Mouse (Mus musculus): ENCODE data around the gene Iqschfp. TPM values are rescaled to one million over a fixed set of nuclear protein-coding genes. Genes with fewer than 3 reads are reported as not detected.

Iqschfp gene
- polyA plus RNA-seq, 1 experiment from 2014 or later, result not detected

GRCm38 (mm10) chr3:68589220-68589840 lies 697.3 kb downstream of the Iqschfp start:
- WGBS, result 77% methylated on average over 9 of the region's 9 CpGs
- H3K4me1 ChIP-seq, result peaks cover 57% of the 10 kb centered on the region
- no peaks in the 10 kb centered on the region for H3K36me3 ChIP-seq
- H3K9ac ChIP-seq, result no peak overlapping the region
- no peak for ATAC-seq (replicated peaks; ENCODE audit: low FRiP score)
- H3K9me3 ChIP-seq (replicated peaks), result no peaks in the 10 kb centered on the region
- no peak overlapping the region for H3K4me2 ChIP-seq
- H3K27me3 ChIP-seq, result no peaks in the 10 kb centered on the region
- no peak overlapping the region for H3K27ac ChIP-seq
- no peak overlapping the region for H3K4me3 ChIP-seq (replicated peaks)

- WGBS, result 54% methylated on average over 8 of the region's 8 CpGs
- Histone ChIP-seq H3K4me3 (replicated peaks) (no peak overlapping the region), H3K4me1 (peaks cover 58% of the 10 kb centered on the region), H3K9me3 (replicated peaks) (no peaks in the 10 kb centered on the region), H3K4me2 (no peak overlapping the region), H3K27ac (no peak overlapping the region), H3K9ac (no peak overlapping the region), H3K36me3 (no peaks in the 10 kb centered on the region), H3K27me3 (no peaks in the 10 kb centered on the region)
- ATAC-seq (replicated peaks; ENCODE audit: low FRiP score), result no peak
Observed at GRCm38 (mm10) chr3:68590436-68590835, 698.4 kb downstream of the Iqschfp start.

GRCm38 (mm10) chr3:68592575-68592974 lies 700.5 kb downstream of the Iqschfp start:
- no peak for ATAC-seq (replicated peaks; ENCODE audit: low FRiP score)
- H3K9ac ChIP-seq, result no peak overlapping the region
- H3K9me3 ChIP-seq (replicated peaks), result no peaks in the 10 kb centered on the region
- H3K4me2 ChIP-seq, result no peak overlapping the region
- H3K4me3 ChIP-seq (replicated peaks), result no peak overlapping the region
- WGBS, result 59% methylated on average over 10 of the region's 10 CpGs
- H3K36me3 ChIP-seq, result no peaks in the 10 kb centered on the region
- peak overlapping the region; percentile 43 for H3K27ac ChIP-seq
- peaks cover 48% of the 10 kb centered on the region for H3K4me1 ChIP-seq
- no peaks in the 10 kb centered on the region for H3K27me3 ChIP-seq

- Histone ChIP-seq H3K9me3 (replicated peaks) (no peaks in the 10 kb centered on the region), H3K4me1 (peaks cover 41% of the 10 kb centered on the region), H3K4me2 (no peak overlapping the region), H3K27me3 (no peaks in the 10 kb centered on the region), H3K4me3 (replicated peaks) (no peak overlapping the region), H3K27ac (peak overlapping the region; percentile 43; the same call in 1 of the 2 replicates), H3K36me3 (no peaks in the 10 kb centered on the region), H3K9ac (no peak overlapping the region)
- ATAC-seq (replicated peaks; ENCODE audit: low FRiP score), result no peak
- 68% methylated on average over 12 of the region's 12 CpGs for WGBS
Observed at GRCm38 (mm10) chr3:68593073-68593867, 701.2 kb downstream of the Iqschfp start.

GRCm38 (mm10) chr3:68595316-68595925 lies 703.4 kb downstream of the Iqschfp start:
- Histone ChIP-seq H3K27me3 (no peaks in the 10 kb centered on the region), H3K4me1 (peaks cover 35% of the 10 kb centered on the region), H3K27ac (peak overlapping the region; percentile 34), H3K4me2 (no peak overlapping the region), H3K4me3 (replicated peaks) (no peak overlapping the region), H3K9ac (no peak overlapping the region), H3K36me3 (no peaks in the 10 kb centered on the region), H3K9me3 (replicated peaks) (no peaks in the 10 kb centered on the region)
- ATAC-seq (replicated peaks; ENCODE audit: low FRiP score), result peak; percentile 46; the same call in 1 of the 2 replicates
- WGBS, result 57% methylated on average over 10 of the region's 10 CpGs

GRCm38 (mm10) chr3:68596938-68597337 lies 704.9 kb downstream of the Iqschfp start:
- Histone ChIP-seq H3K4me3 (replicated peaks) (no peak overlapping the region), H3K4me1 (peaks cover 24% of the 10 kb centered on the region), H3K9me3 (replicated peaks) (no peaks in the 10 kb centered on the region), H3K4me2 (no peak overlapping the region), H3K27ac (no peak overlapping the region), H3K27me3 (no peaks in the 10 kb centered on the region), H3K9ac (no peak overlapping the region), H3K36me3 (no peaks in the 10 kb centered on the region)
- ATAC-seq (replicated peaks; ENCODE audit: low FRiP score), result no peak
- 90% methylated on average over 4 of the region's 4 CpGs for whole genome bisulfite sequencing

- no peak overlapping the region for H3K4me3 ChIP-seq (replicated peaks)
- H3K4me1 ChIP-seq, result no peaks in the 10 kb centered on the region
- H3K4me2 ChIP-seq, result no peak overlapping the region
- no peak overlapping the region for H3K27ac ChIP-seq
- no peak overlapping the region for H3K9ac ChIP-seq
- ATAC-seq (replicated peaks; ENCODE audit: low FRiP score), result no peak
- H3K36me3 ChIP-seq, result no peaks in the 10 kb centered on the region
- no peaks in the 10 kb centered on the region for H3K9me3 ChIP-seq (replicated peaks)
- H3K27me3 ChIP-seq, result no peaks in the 10 kb centered on the region
- 86% methylated on average over 9 of the region's 9 CpGs for WGBS
Observed at GRCm38 (mm10) chr3:68602891-68603290, 710.9 kb downstream of the Iqschfp start.

GRCm38 (mm10) chr3:68604467-68604866 lies 712.4 kb downstream of the Iqschfp start:
- Histone ChIP-seq H3K27ac (no peak overlapping the region), H3K4me3 (replicated peaks) (no peak overlapping the region), H3K36me3 (no peaks in the 10 kb centered on the region), H3K9me3 (replicated peaks) (no peaks in the 10 kb centered on the region), H3K27me3 (no peaks in the 10 kb centered on the region), H3K4me2 (no peak overlapping the region), H3K9ac (no peak overlapping the region), H3K4me1 (peaks cover 7% of the 10 kb centered on the region)
- 70% methylated on average over 10 of the region's 10 CpGs for WGBS
- no peak for ATAC-seq (replicated peaks; ENCODE audit: low FRiP score)

- H3K4me1 ChIP-seq, result peaks cover 8% of the 10 kb centered on the region
- H3K27me3 ChIP-seq, result no peaks in the 10 kb centered on the region
- WGBS, result 83% methylated on average over 10 of the region's 10 CpGs
- no peak overlapping the region for H3K4me2 ChIP-seq
- no peak overlapping the region for H3K9ac ChIP-seq
- H3K27ac ChIP-seq, result no peak overlapping the region
- ATAC-seq (replicated peaks; ENCODE audit: low FRiP score), result no peak
- H3K36me3 ChIP-seq, result no peaks in the 10 kb centered on the region
- H3K4me3 ChIP-seq (replicated peaks), result no peak overlapping the region
- no peaks in the 10 kb centered on the region for H3K9me3 ChIP-seq (replicated peaks)
Observed at GRCm38 (mm10) chr3:68604962-68605361, 712.9 kb downstream of the Iqschfp start.

GRCm38 (mm10) chr3:68605942-68606603 lies 714.0 kb downstream of the Iqschfp start:
- Histone ChIP-seq H3K4me3 (replicated peaks) (no peak overlapping the region), H3K9ac (no peak overlapping the region), H3K4me2 (no peak overlapping the region), H3K4me1 (peaks cover 17% of the 10 kb centered on the region), H3K27me3 (no peaks in the 10 kb centered on the region), H3K27ac (no peak overlapping the region), H3K9me3 (replicated peaks) (no peaks in the 10 kb centered on the region), H3K36me3 (no peaks in the 10 kb centered on the region)
- no peak for ATAC-seq (replicated peaks; ENCODE audit: low FRiP score)
- WGBS, result 81% methylated on average over 7 of the region's 7 CpGs

- WGBS, result 83% methylated on average over 8 of the region's 8 CpGs
- H3K9me3 ChIP-seq (replicated peaks), result no peaks in the 10 kb centered on the region
- peaks cover 20% of the 10 kb centered on the region for H3K4me1 ChIP-seq
- no peaks in the 10 kb centered on the region for H3K27me3 ChIP-seq
- H3K9ac ChIP-seq, result no peak overlapping the region
- H3K36me3 ChIP-seq, result no peaks in the 10 kb centered on the region
- H3K4me3 ChIP-seq (replicated peaks), result no peak overlapping the region
- H3K27ac ChIP-seq, result no peak overlapping the region
- no peak for ATAC-seq (replicated peaks; ENCODE audit: low FRiP score)
- H3K4me2 ChIP-seq, result no peak overlapping the region
Observed at GRCm38 (mm10) chr3:68606730-68607129, 714.7 kb downstream of the Iqschfp start.

- Histone ChIP-seq H3K27ac (no peak overlapping the region), H3K4me3 (replicated peaks) (no peak overlapping the region), H3K9ac (no peak overlapping the region), H3K4me2 (no peak overlapping the region), H3K27me3 (no peaks in the 10 kb centered on the region), H3K9me3 (replicated peaks) (no peaks in the 10 kb centered on the region), H3K36me3 (no peaks in the 10 kb centered on the region), H3K4me1 (peaks cover 23% of the 10 kb centered on the region)
- 90% methylated on average over 8 of the region's 8 CpGs for WGBS
- ATAC-seq (replicated peaks; ENCODE audit: low FRiP score), result no peak
Observed at GRCm38 (mm10) chr3:68607336-68607735, 715.3 kb downstream of the Iqschfp start.

All from kidney, embryonic 15.5 days (tissue).